ENCODE assay signal across 2 mouse cellular contexts in genomic region chr15:102510110-102510509, GRCm38 (mm10).
TF ChIP-seq lines count a peak whose summit lies in the region.

No protein-coding gene starts in this region.

TF ChIP-seq in CH12.LX, 34 proteins besides CTCF, POLR2A, EP300 and RAD21:
- TF ChIP-seq NELFE (IDR thresholded peaks at IDR 0.05; ENCODE audit: low read depth, low read length): no peak
- TF ChIP-seq NRF1 (IDR thresholded peaks at IDR 0.05; ENCODE audit: low read depth, low read length): no peak
- TF ChIP-seq MXI1 (IDR thresholded peaks at IDR 0.05; ENCODE audit: low read depth, low read length): no peak
- TF ChIP-seq MAX (IDR thresholded peaks at IDR 0.05; ENCODE audit: low read length): 0 out of 2 replicates have a peak, but pooled peaks have one; percentile 0

TF ChIP-seq in myocyte, 11 proteins besides CTCF, POLR2A, EP300 and RAD21 (continued from another document):
- TF ChIP-seq POLR2AphosphoS2 (IDR thresholded peaks at IDR 0.05; ENCODE audit: insufficient read length, low read depth) (no peak), MYOD1 (IDR thresholded peaks at IDR 0.05; ENCODE audit: control insufficient read depth in 1 of 3, insufficient read length in 2 of 3, low read depth in 2 of 3) (no peak), TCF3 (IDR thresholded peaks at IDR 0.05; ENCODE audit: insufficient read length, low read depth) (no peak), E2F4 (IDR thresholded peaks at IDR 0.05; ENCODE audit: insufficient read depth) (no peak), USF1 (IDR thresholded peaks at IDR 0.05; ENCODE audit: low read depth) (no peak), SRF (IDR thresholded peaks at IDR 0.05; ENCODE audit: control insufficient read depth, insufficient read length, low read depth) (no peak), CEBPB (IDR thresholded peaks at IDR 0.05; ENCODE audit: insufficient read depth, poor library complexity, severe bottlenecking) (no peak), MYOG (IDR thresholded peaks at IDR 0.05; ENCODE audit: control insufficient read depth in 1 of 3, insufficient read depth in 1 of 3, insufficient read length in 2 of 3, low read depth in 2 of 3) (no peak), REST (IDR thresholded peaks at IDR 0.05; ENCODE audit: insufficient read depth, insufficient read length) (no peak)
